Mouse (Mus musculus) hindbrain, embryonic 13.5 days (tissue): ENCODE results near the gene Ppfibp1. TPM values are rescaled to one million over a fixed set of nuclear protein-coding genes. Genes with fewer than 3 reads are reported as not detected.
A peak's percentile ranks its signal among the peaks of the same experiment; 100 is the strongest.

Source experiments
- ATAC-seq: fragments of 200-750 bp; cut with Nextera tagmentation; 2 replicates; pipeline ENCODE4 v1.8.0; 2017; ENCODE audit warnings: moderate TSS enrichment; ENCODE audit not compliant: low FRiP score
- H3K27ac ChIP-seq: fragments of 300-500 bp; sonication (generic); 2 replicates; pipeline ENCODE4 v1.5.1; 2015; ENCODE audit warnings: inconsistent platforms, mild to moderate bottlenecking, moderate library complexity
- H3K27me3 ChIP-seq: fragments of 300-500 bp; sonication (generic); 2 replicates; pipeline ENCODE4 v1.6.1; 2015; ENCODE audit warnings: mild to moderate bottlenecking, inconsistent platforms
- H3K36me3 ChIP-seq: fragments of 300-500 bp; sonication (generic); 2 replicates; pipeline ENCODE4 v1.6.1; 2015; ENCODE audit warnings: mild to moderate bottlenecking, inconsistent platforms
- H3K4me1 ChIP-seq: fragments of 300-500 bp; sonication (generic); replicated peaks from 2 replicates; pipeline ENCODE4 v1.6.1; 2015; ENCODE audit warnings: inconsistent platforms
- H3K4me2 ChIP-seq: fragments of 300-500 bp; sonication (generic); 2 replicates; pipeline ENCODE4 v1.6.1; 2015; ENCODE audit warnings: inconsistent platforms, mild to moderate bottlenecking, moderate library complexity
- H3K4me3 ChIP-seq: fragments of 300-500 bp; sonication (generic); 2 replicates; pipeline ENCODE4 v1.5.1; 2015; ENCODE audit warnings: mild to moderate bottlenecking, inconsistent platforms
- H3K9ac ChIP-seq: fragments of 300-500 bp; sonication (generic); 2 replicates; pipeline ENCODE4 v1.6.1; 2015; ENCODE audit warnings: mild to moderate bottlenecking, inconsistent platforms
- H3K9me3 ChIP-seq: fragments of 300-500 bp; sonication (generic); 2 replicates; pipeline ENCODE4 v1.6.1; 2016; ENCODE audit warnings: inconsistent platforms
- WGBS: fragments of 180-500 bp; shearing (Covaris S2); methylation state at CpG from one replicate; pipeline ENCODE4 v1.1.7; 2015; 5-methylcytosine and 5-hydroxymethylcytosine counted together
- polyA plus RNA-seq: library from polyadenylated mRNA; unstranded; fragments of >200 nt; fragmentation: Nextera tagmentation; extraction: Ambion mirVana; gene quantifications from 2 replicates; pipeline ENCODE4 v1.2.1, GENCODE M21; 2015

Ppfibp1 gene
- polyA plus RNA-seq, 1 experiment from 2014 or later, result 14.7 TPM

DNA sequence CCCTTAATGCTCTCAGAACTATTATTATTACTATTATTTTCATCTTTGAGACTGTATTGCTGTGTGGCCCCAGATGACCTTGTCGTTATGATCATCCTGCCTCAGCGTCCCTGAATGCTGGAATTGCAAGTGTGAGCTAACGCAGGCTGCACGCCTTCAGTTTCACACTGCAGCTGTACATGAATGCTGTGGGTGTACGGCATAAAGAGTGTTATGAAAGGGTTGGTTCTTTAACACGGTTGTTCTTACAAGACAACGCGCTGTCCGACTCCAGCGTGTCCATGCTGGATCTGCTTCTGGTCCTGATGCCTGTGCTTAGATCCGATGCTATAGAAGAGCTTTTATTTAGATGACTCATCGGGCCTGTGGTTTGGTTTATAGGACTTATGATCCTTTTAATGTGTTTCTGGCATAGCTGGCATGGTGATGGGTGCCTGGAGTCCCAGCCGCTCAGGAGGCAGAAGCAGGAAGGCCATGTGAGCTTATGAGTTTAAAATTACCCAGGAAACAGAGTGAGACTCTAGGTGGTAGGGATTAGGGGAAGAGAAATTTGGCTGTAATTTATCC, 161.0 kb downstream of the Ppfibp1 start:
- WGBS, result 96% methylated on average over 13 of the region's 13 CpGs
- peaks cover 9% of the 10 kb centered on the region; the same call in 1 of the 2 replicates for H3K4me1 ChIP-seq
- H3K27me3 ChIP-seq, result no peaks in the 10 kb centered on the region
- no peaks in the 10 kb centered on the region for H3K9me3 ChIP-seq
- peaks cover 76% of the 10 kb centered on the region for H3K36me3 ChIP-seq
- no peak for ATAC-seq
- H3K9ac ChIP-seq, result no peak overlapping the region
- no peak overlapping the region for H3K27ac ChIP-seq
- H3K4me2 ChIP-seq, result no peak overlapping the region
- H3K4me3 ChIP-seq, result no peak overlapping the region

DNA sequence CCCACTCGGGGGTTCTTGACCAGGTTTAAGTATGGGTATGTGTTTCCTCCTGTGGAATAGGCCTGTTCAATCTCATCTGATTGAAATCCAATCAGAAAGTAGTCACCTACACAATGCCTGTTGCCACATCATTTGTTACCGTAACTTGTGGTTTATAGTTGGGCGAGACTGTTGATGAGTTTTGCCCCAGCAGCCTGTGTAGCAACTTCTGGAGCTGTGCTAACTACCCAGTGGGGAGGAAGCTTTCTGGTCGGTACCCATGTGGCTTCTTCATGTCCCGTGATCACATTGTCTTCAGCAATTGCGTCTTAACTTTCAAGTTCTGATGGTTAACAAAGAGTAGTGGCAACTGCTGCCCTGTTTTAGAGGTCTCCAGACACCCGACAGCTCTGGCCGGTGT, 163.4 kb downstream of the Ppfibp1 start:
- H3K9me3 ChIP-seq, result no peaks in the 10 kb centered on the region
- H3K27me3 ChIP-seq, result no peaks in the 10 kb centered on the region
- H3K4me2 ChIP-seq, result no peak overlapping the region
- WGBS, result 97% methylated on average over 8 of the region's 8 CpGs
- no peak overlapping the region for H3K9ac ChIP-seq
- no peaks in the 10 kb centered on the region for H3K4me1 ChIP-seq
- H3K27ac ChIP-seq, result no peak overlapping the region
- H3K36me3 ChIP-seq, result peaks cover 89% of the 10 kb centered on the region
- no peak for ATAC-seq
- H3K4me3 ChIP-seq, result no peak overlapping the region

DNA sequence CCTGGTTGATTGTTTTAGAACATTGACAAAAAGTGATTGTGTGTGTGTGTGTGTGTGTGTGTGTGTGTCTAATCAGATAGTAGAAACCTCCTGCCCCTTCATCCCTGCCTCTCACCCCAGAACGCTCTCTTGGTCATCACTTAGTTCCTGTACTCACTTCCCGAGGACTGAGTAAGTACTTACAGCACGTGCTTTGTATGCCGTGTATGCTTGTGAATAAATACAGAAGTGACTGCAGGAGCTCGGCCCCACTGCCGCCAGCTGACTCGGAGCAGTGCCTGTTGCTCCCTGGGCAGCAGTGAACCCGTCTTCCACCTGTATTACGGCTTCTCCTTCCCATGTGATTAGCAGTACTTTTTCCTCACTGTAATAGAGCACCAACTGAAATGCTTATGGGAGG, 164.2 kb downstream of the Ppfibp1 start:
- Histone ChIP-seq H3K36me3 (peaks cover 83% of the 10 kb centered on the region), H3K9me3 (no peaks in the 10 kb centered on the region), H3K4me2 (no peak overlapping the region), H3K9ac (no peak overlapping the region), H3K4me3 (no peak overlapping the region), H3K4me1 (no peaks in the 10 kb centered on the region), H3K27ac (no peak overlapping the region), H3K27me3 (no peaks in the 10 kb centered on the region)
- no peak for ATAC-seq
- WGBS, result 93% methylated on average over 9 of the region's 9 CpGs

GRCm38 (mm10) chr6:147053785-147054646, 165.7 kb downstream of the Ppfibp1 start:
- no peak for ATAC-seq
- H3K36me3 ChIP-seq, result peaks cover 76% of the 10 kb centered on the region
- no peaks in the 10 kb centered on the region for H3K27me3 ChIP-seq
- no peaks in the 10 kb centered on the region for H3K4me1 ChIP-seq
- no peak overlapping the region for H3K4me2 ChIP-seq
- H3K9me3 ChIP-seq, result no peaks in the 10 kb centered on the region
- H3K27ac ChIP-seq, result no peak overlapping the region
- no peak overlapping the region for H3K4me3 ChIP-seq
- no peak overlapping the region for H3K9ac ChIP-seq
- WGBS, result 85% methylated on average over 19 of the region's 19 CpGs

- WGBS, result 91% methylated on average over 10 of the region's 10 CpGs
- no peak overlapping the region for H3K27ac ChIP-seq
- H3K36me3 ChIP-seq, result peaks cover 70% of the 10 kb centered on the region
- H3K4me3 ChIP-seq, result no peak overlapping the region
- H3K9ac ChIP-seq, result no peak overlapping the region
- H3K9me3 ChIP-seq, result no peaks in the 10 kb centered on the region
- no peak for ATAC-seq
- no peaks in the 10 kb centered on the region for H3K27me3 ChIP-seq
- no peaks in the 10 kb centered on the region for H3K4me1 ChIP-seq
- H3K4me2 ChIP-seq, result no peak overlapping the region
Observed at GRCm38 (mm10) chr6:147055374-147055977, 167.2 kb downstream of the Ppfibp1 start.

GRCm38 (mm10) chr6:147059326-147059725, 171.0 kb downstream of the Ppfibp1 start:
- 67% methylated on average over 7 of the region's 7 CpGs for WGBS
- no peak overlapping the region for H3K4me2 ChIP-seq

GRCm38 (mm10) chr6:147061630-147062029, 173.3 kb downstream of the Ppfibp1 start:
- H3K4me1 ChIP-seq, result peaks cover 9% of the 10 kb centered on the region
- no peaks in the 10 kb centered on the region for H3K27me3 ChIP-seq
- peaks cover 55% of the 10 kb centered on the region for H3K36me3 ChIP-seq
- 81% methylated on average over 9 of the region's 9 CpGs for WGBS
- no peak overlapping the region for H3K4me2 ChIP-seq
- H3K4me3 ChIP-seq, result no peak overlapping the region
- no peak overlapping the region for H3K9ac ChIP-seq
- H3K9me3 ChIP-seq, result no peaks in the 10 kb centered on the region
- H3K27ac ChIP-seq, result peak overlapping the region; percentile 31; the same call in 1 of the 2 replicates
- peak; percentile 81 for ATAC-seq

More at GRCm38 (mm10) chr6:147059326-147059725, 171.0 kb downstream of the Ppfibp1 start:
- H3K36me3 ChIP-seq, result peaks cover 62% of the 10 kb centered on the region
- no peak overlapping the region for H3K9ac ChIP-seq
- H3K9me3 ChIP-seq, result no peaks in the 10 kb centered on the region
- ATAC-seq, result no peak
- no peak overlapping the region for H3K27ac ChIP-seq
- H3K4me1 ChIP-seq, result peaks cover 9% of the 10 kb centered on the region
- H3K4me3 ChIP-seq, result no peak overlapping the region
- H3K27me3 ChIP-seq, result no peaks in the 10 kb centered on the region

DNA sequence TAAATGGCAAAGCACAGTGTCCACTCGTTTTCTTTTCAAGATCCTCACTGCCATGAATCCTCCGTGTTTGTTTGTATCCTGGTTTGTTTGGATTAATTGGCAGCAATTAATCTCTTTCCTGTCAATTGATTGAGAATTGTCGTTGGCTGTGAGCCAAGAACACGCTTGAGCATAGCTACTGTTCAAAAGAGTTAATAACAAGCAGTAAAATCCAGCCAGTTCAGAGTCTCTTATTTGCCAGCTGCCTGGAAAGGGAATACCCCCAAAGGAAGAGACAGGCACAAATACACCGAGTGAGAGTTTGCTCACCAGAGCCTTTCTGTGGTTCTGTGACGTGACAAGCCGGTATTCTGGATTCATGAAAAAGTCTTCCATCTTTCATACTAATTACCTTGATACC, 173.7 kb downstream of the Ppfibp1 start:
- no peaks in the 10 kb centered on the region for H3K9me3 ChIP-seq
- no peak overlapping the region for H3K9ac ChIP-seq
- ATAC-seq, result no peak; the same call in 1 of the 2 replicates
- H3K4me3 ChIP-seq, result no peak overlapping the region
- 63% methylated on average over 7 of the region's 7 CpGs for WGBS
- no peak overlapping the region for H3K4me2 ChIP-seq
- peaks cover 9% of the 10 kb centered on the region for H3K4me1 ChIP-seq
- H3K36me3 ChIP-seq, result peaks cover 57% of the 10 kb centered on the region
- no peaks in the 10 kb centered on the region for H3K27me3 ChIP-seq
- H3K27ac ChIP-seq, result no peak overlapping the region

- Histone ChIP-seq H3K4me1 (peaks cover 9% of the 10 kb centered on the region), H3K9me3 (no peaks in the 10 kb centered on the region), H3K9ac (no peak overlapping the region), H3K27me3 (no peaks in the 10 kb centered on the region), H3K27ac (no peak overlapping the region), H3K4me3 (no peak overlapping the region), H3K4me2 (no peak overlapping the region), H3K36me3 (peaks cover 64% of the 10 kb centered on the region)
- ATAC-seq, result no peak
- 89% methylated on average over 7 of the region's 7 CpGs for WGBS
Observed at GRCm38 (mm10) chr6:147062694-147063093, 174.4 kb downstream of the Ppfibp1 start.

- no peak for ATAC-seq
- Histone ChIP-seq H3K4me3 (no peak overlapping the region), H3K4me2 (no peak overlapping the region), H3K9ac (no peak overlapping the region), H3K36me3 (peaks cover 62% of the 10 kb centered on the region), H3K9me3 (no peaks in the 10 kb centered on the region), H3K27me3 (no peaks in the 10 kb centered on the region), H3K4me1 (peaks cover 9% of the 10 kb centered on the region), H3K27ac (no peak overlapping the region)
- 94% methylated on average over 10 of the region's 10 CpGs for WGBS
Observed at GRCm38 (mm10) chr6:147064226-147064943, 176.1 kb downstream of the Ppfibp1 start.

DNA sequence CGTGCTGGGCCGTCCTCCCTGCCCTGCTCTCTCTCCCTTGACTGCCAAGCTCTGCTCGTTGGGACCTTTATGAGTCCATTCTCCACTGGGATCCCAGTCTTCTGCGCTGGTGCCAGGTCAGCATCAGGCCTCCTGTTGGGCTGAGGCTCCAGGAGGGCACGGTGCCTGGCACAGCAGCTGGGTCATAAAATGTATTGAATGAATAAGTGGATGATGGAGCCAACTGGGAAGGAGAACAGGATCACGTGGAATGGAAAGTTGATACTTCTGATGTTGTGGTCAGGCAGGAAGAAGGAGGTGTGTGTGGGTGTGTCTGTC, 176.6 kb downstream of the Ppfibp1 start:
- no peaks in the 10 kb centered on the region for H3K9me3 ChIP-seq
- H3K4me2 ChIP-seq, result no peak overlapping the region
- H3K36me3 ChIP-seq, result peaks cover 59% of the 10 kb centered on the region
- no peak overlapping the region for H3K4me3 ChIP-seq
- H3K27ac ChIP-seq, result no peak overlapping the region
- 92% methylated on average over 6 of the region's 6 CpGs for WGBS
- peaks cover 9% of the 10 kb centered on the region for H3K4me1 ChIP-seq
- no peak overlapping the region for H3K9ac ChIP-seq
- ATAC-seq, result no peak
- no peaks in the 10 kb centered on the region for H3K27me3 ChIP-seq

DNA sequence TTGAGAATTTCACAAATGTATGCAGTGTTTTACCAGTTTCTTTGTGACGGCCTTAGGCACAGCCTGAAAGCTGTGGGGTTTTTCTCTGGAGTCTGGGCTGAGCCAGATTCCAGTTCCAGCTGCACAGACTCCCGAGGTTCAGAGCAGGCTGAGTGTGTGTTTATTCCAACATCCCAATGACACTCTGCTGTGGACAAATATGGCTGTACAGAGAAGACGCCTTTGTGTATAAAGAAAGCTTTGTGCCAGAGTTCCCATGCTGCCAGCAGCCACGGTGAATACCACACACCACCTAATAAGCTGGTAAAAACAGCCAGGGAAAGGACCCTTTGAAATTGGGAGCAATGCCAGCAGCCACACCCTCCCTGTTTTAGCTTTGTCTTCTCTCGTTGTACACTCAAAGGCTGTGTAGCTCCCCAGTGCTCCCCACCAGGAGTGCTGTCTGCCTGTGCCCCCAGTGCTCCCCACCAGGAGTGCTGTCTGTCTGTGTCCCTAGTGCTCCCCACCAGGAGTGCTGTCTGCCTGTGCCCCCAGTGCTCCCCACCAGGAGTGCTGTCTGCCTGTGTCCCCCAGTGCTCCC, 187.6 kb downstream of the Ppfibp1 start:
- Histone ChIP-seq H3K9ac (no peak overlapping the region), H3K36me3 (peaks cover 27% of the 10 kb centered on the region), H3K4me3 (no peak overlapping the region), H3K4me1 (no peaks in the 10 kb centered on the region), H3K9me3 (no peaks in the 10 kb centered on the region), H3K27me3 (no peaks in the 10 kb centered on the region), H3K27ac (peak overlapping the region; percentile 14; the same call in 1 of the 2 replicates), H3K4me2 (no peak overlapping the region)
- ATAC-seq, result no peak
- 50% methylated on average over 5 of the region's 5 CpGs for WGBS
